Mouse (Mus musculus) NIH3T3 (cell line): Measurements from ENCODE around the gene Orc1.

Experiments used
- DNase-seq: peaks from one replicate; pipeline ENCODE4 v3.0.0-alpha.2; 2012; ENCODE audit warnings: low read depth

Gene Orc1

DNA sequence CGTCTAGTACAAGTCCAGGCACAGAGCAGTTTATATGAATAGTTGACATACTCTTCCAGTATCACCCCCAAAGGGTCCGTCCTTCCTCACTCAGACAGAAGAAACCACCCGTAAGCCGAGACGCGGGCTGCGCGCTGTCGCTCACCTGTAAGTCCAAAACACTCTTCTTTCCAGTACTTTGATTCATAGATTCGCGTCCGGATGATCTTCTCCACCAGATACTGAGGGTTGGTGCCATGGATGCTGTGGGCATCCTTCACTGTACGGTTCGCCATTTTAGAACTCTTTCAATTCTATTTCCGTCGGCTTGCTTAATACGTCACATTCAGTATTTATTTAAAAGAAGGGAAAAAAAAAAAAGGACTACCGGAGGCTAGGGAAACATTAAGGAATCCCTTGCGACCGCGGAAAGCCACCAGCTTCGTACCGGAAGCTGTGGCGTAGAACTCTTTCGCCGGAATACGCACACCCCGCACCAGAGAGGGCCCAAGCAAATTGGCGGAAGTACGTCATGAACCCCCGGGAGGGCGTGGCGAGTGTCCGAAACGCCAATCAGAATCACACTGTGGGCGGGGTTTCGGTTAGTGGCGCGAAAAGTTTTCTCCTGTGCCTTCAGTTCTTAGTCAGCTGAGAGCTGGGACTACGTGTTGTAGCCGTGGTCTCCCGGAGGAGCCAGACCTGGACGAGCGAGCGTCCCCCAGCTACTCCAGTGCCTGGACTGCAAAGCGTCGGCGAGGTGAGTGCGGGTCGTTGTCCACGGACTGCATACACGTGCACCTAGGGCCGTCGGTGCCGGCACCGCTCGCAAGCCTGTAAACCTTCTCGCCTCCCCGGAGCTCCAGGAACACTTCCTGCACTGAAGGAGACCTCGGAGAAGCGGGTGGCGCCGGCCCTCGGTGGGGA lies at the start of gene Orc1, which contains the start of gene Prpf38a:
Orc1 (plus strand) TSS at position 584 of the 903 bp plus-strand sequence.
Prpf38a (minus strand) TSS at position 497 of the 903 bp plus-strand sequence.
- peak; percentile 99 for DNase-seq

DNA sequence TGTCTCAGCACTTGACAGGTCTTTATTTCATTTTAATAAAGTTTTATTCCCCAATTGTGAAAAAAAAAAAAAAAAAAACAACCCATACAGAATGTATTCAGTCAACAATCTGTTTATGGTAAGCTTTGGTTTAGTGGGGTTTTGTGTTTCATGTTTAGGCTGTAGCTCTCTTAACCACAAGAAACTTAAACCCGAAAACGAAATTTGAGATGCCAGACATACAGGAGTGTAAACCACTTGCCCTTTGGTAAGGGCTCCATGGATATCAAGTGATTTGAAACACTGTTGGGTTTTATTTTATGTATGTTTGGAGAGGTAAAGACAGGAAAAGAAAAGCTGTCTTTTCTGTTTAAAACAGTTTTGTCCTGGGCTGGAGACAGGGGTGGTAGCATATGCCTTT lies 39.5 kb upstream of the Orc1 start:
- DNase-seq, result no peak

DNA sequence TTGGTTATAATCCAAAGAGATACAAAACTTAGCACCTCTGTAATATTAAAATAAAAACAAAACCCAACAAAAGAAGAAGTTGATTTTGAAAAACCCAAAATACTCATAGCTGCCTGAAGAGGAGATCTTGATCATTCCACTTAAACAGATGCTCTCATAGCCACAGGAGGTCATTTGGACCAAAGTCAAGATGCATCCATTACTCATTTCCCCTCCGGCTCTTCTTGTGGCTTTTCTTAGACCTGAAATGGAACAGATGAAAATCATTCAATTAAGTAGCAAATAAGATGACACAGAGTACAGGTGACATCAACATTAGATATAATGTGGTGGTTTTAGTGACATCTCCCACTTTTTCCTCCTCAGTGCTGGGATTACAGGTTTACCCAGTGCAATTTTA lies 14.2 kb upstream of the Orc1 start:
- DNase-seq, result peak; percentile 41

DNA sequence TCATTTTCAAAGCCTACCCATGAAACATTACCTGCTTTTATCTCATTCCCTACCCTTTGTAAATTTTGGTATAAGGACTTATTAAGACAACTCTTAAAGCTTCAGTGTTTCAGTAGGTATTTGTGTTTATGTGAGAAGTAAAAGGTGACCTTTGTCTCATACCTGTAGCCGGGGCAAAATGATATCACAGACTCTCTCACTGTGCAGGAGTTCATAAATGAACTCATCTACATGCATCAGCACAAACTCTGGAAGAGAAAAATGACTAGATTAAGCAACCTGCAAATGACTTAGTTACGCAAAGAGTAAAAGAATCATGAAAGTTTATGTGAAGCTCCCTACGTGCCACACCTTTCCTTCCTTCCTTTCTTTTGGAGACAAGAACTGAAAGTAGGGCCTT lies 6.6 kb upstream of the Orc1 start:
- DNase-seq, result no peak

- no peak for DNase-seq
These were observed 654 bp downstream of the Orc1 start for GRCm38 (mm10) chr4:108579743-108580411.

DNA sequence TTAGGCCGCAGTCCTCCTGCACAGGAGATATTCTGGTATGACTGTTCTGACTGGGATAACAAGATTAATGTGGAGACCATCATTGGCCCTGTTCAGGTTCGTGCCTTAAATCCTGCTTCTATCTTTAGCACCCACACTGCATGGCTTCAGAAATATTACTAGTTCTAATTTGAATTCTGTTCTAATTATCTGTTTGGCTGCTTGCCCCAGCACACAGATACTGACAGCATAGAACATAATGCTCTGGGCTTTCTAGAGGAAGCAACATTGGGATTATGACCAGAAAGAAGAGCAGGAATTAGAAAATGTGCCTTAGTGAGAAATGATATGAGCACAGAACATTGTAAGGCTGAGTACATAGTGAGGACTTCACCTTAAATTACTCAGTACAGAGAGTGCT lies 14.2 kb downstream of the Orc1 start:
- DNase-seq, result no peak

GRCm38 (mm10) chr4:108595785-108596184 lies 16.6 kb downstream of the Orc1 start:
- DNase-seq, result no peak

DNA sequence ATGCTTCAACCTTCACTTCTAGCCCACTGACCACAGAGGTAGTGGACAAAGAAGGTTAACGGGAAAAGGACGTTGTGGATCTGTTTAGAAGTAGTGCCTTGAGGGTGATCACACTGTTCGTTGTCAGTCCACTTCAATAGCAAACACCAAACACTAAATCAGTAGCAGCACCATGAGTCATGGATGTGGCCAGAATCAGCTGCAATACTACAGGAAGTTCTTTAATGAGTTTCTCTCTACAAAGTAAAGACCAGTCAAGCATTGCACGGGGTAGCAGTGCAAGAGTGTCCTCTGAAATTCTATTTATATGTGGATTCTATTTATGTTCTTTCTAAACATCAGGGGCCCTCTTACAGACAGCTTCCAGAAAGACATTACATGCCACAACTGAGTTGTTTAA lies 19.1 kb downstream of the Orc1 start:
- DNase-seq, result no peak

- no peak for DNase-seq
These were observed 22.6 kb downstream of the Orc1 start for GRCm38 (mm10) chr4:108601870-108602269.

GRCm38 (mm10) chr4:108608651-108609050 lies 29.4 kb downstream of the Orc1 start:
- DNase-seq, result peak; percentile 60

GRCm38 (mm10) chr4:108610935-108611334 lies 31.7 kb downstream of the Orc1 start:
- DNase-seq, result no peak

DNA sequence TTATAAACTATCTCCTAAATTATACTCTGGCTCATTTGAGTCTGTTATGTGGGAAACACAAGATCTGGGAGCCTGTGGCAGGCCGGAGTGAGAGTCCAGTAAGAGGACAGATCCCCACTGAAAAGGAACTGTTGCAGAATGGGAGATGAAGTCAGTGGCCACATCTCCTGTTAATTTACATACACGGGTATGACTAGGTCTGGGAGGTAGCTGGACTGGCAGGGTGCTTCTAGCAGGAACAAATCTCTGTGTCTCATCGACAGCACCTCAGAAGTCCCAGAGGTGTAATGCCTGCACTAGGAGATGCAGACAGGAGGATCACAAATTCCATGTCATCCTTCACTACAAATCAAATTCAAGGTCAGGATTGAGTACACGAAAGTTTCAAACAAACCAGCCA lies 39.4 kb downstream of the Orc1 start:
- DNase-seq, result no peak

DNA sequence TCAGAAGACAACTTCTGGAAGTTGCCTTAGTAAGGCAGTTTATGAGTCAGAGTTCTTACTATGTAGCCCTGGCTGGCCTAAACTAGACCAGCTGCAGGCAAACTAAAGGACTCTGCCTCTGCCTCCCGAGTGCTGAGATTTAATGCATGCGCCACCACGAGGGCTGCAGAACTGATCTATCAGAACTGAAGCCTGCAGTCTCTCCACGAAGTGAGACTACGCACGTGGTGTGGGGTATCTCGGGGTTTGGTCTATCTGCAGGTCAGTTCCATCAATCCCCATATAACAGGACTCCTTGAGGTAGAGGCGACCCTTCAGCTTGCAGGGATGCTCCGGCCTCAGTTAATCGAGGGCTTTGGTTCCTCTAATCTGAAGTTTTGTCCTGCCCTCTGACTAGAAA lies 39.9 kb downstream of the Orc1 start:
- DNase-seq, result peak; percentile 84

DNA sequence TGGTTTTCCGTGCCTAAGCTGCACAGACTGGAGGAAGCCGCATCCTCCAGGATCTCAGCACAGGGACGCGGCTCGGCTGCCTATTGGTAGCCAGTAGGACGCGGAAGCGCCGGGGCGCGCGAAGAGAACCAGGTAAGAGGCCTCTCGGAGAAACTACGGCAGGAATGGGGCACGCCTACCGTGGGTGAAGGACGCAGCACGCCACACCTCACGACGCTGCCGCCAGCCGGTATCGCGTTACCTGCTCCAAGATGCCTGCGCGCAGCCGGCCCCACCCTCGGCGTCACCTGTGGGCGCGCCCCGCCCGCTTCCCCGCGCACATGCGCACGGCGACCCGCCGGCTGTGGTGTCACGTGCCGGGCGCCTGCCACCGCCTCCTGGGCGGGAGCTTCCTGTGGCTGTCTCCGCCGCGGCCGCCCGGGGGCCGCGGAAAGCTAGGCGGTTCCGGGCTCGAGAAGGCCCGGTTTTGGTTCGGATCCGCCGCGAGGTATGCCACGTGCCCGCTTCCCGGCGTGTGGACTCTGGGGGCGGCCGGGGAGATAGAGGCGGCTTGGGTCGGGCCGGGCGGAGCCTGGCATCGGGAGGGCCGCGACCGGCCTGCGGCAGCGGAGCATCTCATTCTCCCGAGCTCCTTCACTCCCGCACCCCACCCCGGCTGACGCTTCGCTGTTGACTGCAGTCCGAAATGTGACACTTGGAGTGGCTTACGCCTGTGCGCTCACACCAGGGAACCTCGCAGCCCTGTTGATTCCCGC lies 40.5 kb downstream of the Orc1 start, which contains the start of gene Cc2d1b:
Cc2d1b (plus strand) TSS at position 354 of the 755 bp plus-strand sequence.
- DNase-seq, result peak; percentile 98

- peak; percentile 59 for DNase-seq
These were observed 41.3 kb downstream of the Orc1 start for GRCm38 (mm10) chr4:108620536-108620935.

GRCm38 (mm10) chr4:108621504-108621903 lies 42.3 kb downstream of the Orc1 start:
- peak; percentile 39 for DNase-seq

- DNase-seq, result no peak
These were observed 47.8 kb downstream of the Orc1 start for GRCm38 (mm10) chr4:108627066-108627465.

- no peak for DNase-seq
These were observed 50.2 kb downstream of the Orc1 start for GRCm38 (mm10) chr4:108629363-108629880.

- no peak for DNase-seq
These were observed 50.9 kb downstream of the Orc1 start for GRCm38 (mm10) chr4:108630096-108630495.

DNA sequence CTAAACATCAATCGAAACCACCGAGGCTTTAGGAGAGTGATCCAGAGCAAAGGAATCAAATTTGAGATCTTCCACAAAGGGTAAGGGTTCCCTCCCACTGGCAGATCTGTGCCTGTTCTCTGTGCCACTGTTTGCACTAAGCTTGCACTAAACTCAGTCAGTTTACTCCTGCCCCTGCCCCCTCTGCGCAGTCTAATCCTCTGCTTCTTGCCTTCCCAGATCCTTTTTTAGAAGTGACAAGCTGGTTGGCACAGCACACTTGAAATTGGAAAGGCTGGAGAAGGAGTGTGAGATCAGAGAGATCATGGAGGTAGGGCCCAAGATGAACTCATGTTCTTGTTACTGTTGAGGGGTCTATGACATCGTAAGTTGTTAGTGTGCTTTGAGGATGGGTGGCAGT lies 52.4 kb downstream of the Orc1 start:
- no peak for DNase-seq

GRCm38 (mm10) chr4:108633703-108634102 lies 54.5 kb downstream of the Orc1 start:
- no peak for DNase-seq

DNA sequence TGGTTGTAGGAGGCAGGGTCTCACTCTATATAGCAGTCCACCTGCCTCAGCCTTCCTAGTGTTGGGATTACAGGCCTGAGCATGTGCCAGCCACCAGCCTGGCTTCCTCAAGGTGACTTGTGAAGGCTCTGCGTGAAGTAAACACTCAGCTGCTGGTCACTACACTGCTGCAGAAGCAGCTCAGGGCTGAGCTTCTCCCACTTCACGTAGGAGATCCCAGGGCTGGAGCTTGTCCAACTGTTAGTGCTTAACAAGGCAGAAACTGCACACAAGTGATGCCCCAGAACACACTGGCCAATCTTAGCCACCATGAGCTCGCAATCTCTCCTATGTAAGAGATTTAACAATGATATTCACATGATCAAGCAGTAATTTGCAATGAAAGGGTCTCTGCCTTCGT lies 55.5 kb downstream of the Orc1 start:
- DNase-seq, result no peak
